Mouse (Mus musculus) C2C12 (cell line): ENCODE measurements around the gene Trim38.

Experiments used
- CTCF ChIP-seq: IDR thresholded peaks from one replicate; pipeline ENCODE4 v1.5.1; 2011; ENCODE audit not compliant: control insufficient read depth, insufficient read depth, insufficient read length
- FOSL1 ChIP-seq: IDR thresholded peaks from one replicate; pipeline ENCODE4 v1.8.0; 2011; ENCODE audit warnings: mild to moderate bottlenecking, low read length; ENCODE audit not compliant: poor library complexity, insufficient read depth, severe bottlenecking
- MAX ChIP-seq: IDR thresholded peaks from one replicate; pipeline ENCODE4 v1.6.1; 2011; ENCODE audit warnings: mild to moderate bottlenecking, control low read depth
- MYOD1 ChIP-seq: IDR thresholded peaks from one replicate; pipeline ENCODE4 v1.6.1; 2011; ENCODE audit warnings: low read depth; ENCODE audit not compliant: control insufficient read depth, insufficient read length
- MYOG ChIP-seq: IDR thresholded peaks from one replicate; pipeline ENCODE4 v1.6.1; 2011; ENCODE audit not compliant: control insufficient read depth, insufficient read length; ENCODE audit errors: extremely low read depth
- USF1 ChIP-seq: IDR thresholded peaks from one replicate; pipeline ENCODE4 v1.6.1; 2011; ENCODE audit warnings: low read depth, mild to moderate bottlenecking, control low read depth, moderate library complexity

DNA sequence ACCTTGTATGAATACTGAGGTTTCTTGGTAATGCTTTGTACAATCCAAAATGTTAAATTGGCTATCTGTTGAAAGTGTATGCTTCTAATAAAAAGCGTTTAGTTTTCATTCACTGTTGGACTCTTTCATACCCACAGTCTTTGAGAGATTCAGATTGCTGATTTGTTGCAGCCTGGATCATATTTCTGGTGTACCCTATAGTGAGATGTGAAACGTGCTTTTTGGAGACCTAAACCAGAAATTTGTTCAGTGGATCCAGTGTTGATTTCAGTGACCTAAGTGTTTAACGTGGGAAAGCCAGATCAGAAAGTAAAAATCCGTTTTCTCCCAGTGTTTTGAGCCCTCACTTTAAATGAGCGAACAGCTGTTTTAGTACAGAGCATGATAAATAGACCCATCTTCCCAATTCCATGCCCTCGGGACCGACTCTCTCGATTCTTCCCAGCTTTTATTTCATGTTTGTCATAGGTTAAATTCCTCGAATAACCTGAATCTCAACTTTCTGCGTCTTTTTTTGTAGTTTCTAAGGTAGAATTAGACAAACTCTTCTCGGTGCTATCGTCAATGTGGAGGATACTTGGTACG lies 29.4 kb upstream of the Trim38 start:
- TF ChIP-seq CTCF, result no peak
- no peak for TF ChIP-seq MYOD1
- no peak for TF ChIP-seq USF1
- TF ChIP-seq MAX, result no peak
- TF ChIP-seq MYOG, result no peak
- TF ChIP-seq FOSL1, result no peak
